9 mouse cellular contexts compared by ENCODE assay signal in the genomic region with DNA sequence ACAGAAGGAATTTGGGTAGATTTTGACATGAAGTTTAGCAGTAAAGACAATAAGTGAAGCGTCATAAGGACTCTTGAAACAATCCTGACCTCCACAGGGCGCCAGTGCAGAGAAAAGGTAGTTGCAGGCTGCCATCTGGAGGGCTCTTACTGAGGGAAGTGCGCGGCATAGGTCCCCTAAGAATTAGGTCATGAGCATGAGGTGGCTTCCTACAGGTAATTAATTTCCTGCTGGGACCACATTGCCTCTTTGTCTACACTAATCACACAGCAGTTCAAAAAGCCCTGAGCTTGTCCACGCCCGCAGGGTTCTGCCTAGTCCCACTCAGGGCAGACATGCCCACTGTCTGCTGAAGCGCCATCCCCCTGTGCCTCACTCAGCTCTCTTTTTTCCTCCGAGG. TPM values are rescaled to one million over a fixed set of nuclear protein-coding genes. Genes with fewer than 3 reads are reported as not detected.
A peak's percentile ranks its signal among the peaks of the same experiment; 100 is the strongest.
DNase-seq lines count a peak whose midpoint lies in the region; ATAC-seq and TF ChIP-seq lines count a peak whose summit lies in the region.
"Had no signal": no experiment of that assay in that cellular context is flagged by ENCODE, and none has a peak within 500 bp of the region (broad histone marks: within the 10 kb centered on the region; RNA-seq: fewer than 3 reads in every experiment).

No protein-coding gene starts in this region.

- no peak overlapping the region for H3K4me2 ChIP-seq in hindbrain, embryonic 13.5 days
- H3K4me2 ChIP-seq in kidney, embryonic 14.5 days (replicated peaks; ENCODE audit: low read depth, low read length), result no peak overlapping the region

- no peak overlapping the region for H3K4me3 ChIP-seq in kidney, adult 2 months (ENCODE audit: insufficient read depth, low read depth, low read length)
- no peak overlapping the region for H3K4me3 ChIP-seq in hindbrain, embryonic 13.5 days
- H3K4me3 ChIP-seq in olfactory bulb, adult 2 months (ENCODE audit: insufficient read depth, low read depth, low read length), result no peak overlapping the region
- H3K4me3 ChIP-seq in kidney, embryonic 14.5 days (ENCODE audit: low read length), result no peak overlapping the region

- no peaks in the 10 kb centered on the region for H3K27me3 ChIP-seq in kidney, adult 2 months (replicated peaks; ENCODE audit: control insufficient read depth, insufficient read depth, low read length)
- H3K27me3 ChIP-seq in hindbrain, embryonic 13.5 days, result no peaks in the 10 kb centered on the region
- no peaks in the 10 kb centered on the region for H3K27me3 ChIP-seq in kidney, embryonic 14.5 days (ENCODE audit: control insufficient read depth, insufficient read depth, low read length)

- no peaks in the 10 kb centered on the region for H3K9me3 ChIP-seq in hindbrain, embryonic 13.5 days
- H3K9me3 ChIP-seq in kidney, embryonic 14.5 days (ENCODE audit: control insufficient read depth, low read length), result no peaks in the 10 kb centered on the region

- no peak for DNase-seq in kidney, adult 2 months
- no peak for DNase-seq in kidney, postnatal 36 days
- DNase-seq in cerebellum, postnatal 10 days, result peak; percentile 84 to 87
- no peak for DNase-seq in layer of hippocampus, postnatal 25 days (ENCODE audit: extremely low spot score in 1 of 2, low spot score in 1 of 2)

- no peak overlapping the region for H3K9ac ChIP-seq in hindbrain, embryonic 13.5 days
- no peak overlapping the region for H3K9ac ChIP-seq in kidney, embryonic 14.5 days (ENCODE audit: low read depth, low read length)

- no peak overlapping the region for H3K27ac ChIP-seq in kidney, adult 2 months (ENCODE audit: insufficient read depth, low read depth, low read length)
- peak overlapping the region; percentile 70 for H3K27ac ChIP-seq in hindbrain, embryonic 13.5 days
- peak overlapping the region; percentile 58 for H3K27ac ChIP-seq in olfactory bulb, adult 2 months (ENCODE audit: insufficient read depth, low read depth, low read length)
- H3K27ac ChIP-seq in kidney, embryonic 14.5 days (ENCODE audit: low read depth, low read length), result no peak overlapping the region
- H3K27ac ChIP-seq: macrophage had no signal

- no peaks in the 10 kb centered on the region for H3K36me3 ChIP-seq in kidney, adult 2 months (ENCODE audit: control insufficient read depth, insufficient read depth, low read length)
- H3K36me3 ChIP-seq in hindbrain, embryonic 13.5 days, result peaks cover 4% of the 10 kb centered on the region; the same call in 1 of the 2 replicates
- H3K36me3 ChIP-seq in kidney, embryonic 14.5 days (ENCODE audit: control insufficient read depth, insufficient read depth, low read length), result no peaks in the 10 kb centered on the region; the same call in 1 of the 2 replicates

- peak; percentile 60; the same call in 1 of the 2 replicates for ATAC-seq in hindbrain, embryonic 13.5 days (ENCODE audit: low FRiP score)
- ATAC-seq in kidney, embryonic 14.5 days (ENCODE audit: low FRiP score, low TSS enrichment), result no peak
- ATAC-seq in inflammation-experienced regulatory T-cells, adult 6 months, result no peak

- no peak for TF ChIP-seq POLR2A in kidney, adult 2 months (IDR thresholded peaks at IDR 0.05; ENCODE audit: low read depth, low read length)
- TF ChIP-seq POLR2A in olfactory bulb, adult 2 months (IDR thresholded peaks at IDR 0.05; ENCODE audit: insufficient read depth, low read depth, low read length), result no peak

- TF ChIP-seq CTCF in kidney, adult 2 months (conservative IDR thresholded peaks at IDR 0.05; ENCODE audit: insufficient read depth, insufficient read length, low read depth, low read length), result 0 out of 2 replicates have a peak, but pooled peaks have one; percentile 7
- TF ChIP-seq CTCF in olfactory bulb, adult 2 months (IDR thresholded peaks at IDR 0.05; ENCODE audit: insufficient read depth, low read depth, low read length), result no peak

- 75% methylated on average over 8 of the region's 8 CpGs for WGBS in kidney, adult 2 months
- WGBS in hindbrain, embryonic 13.5 days, result 29% methylated on average over 8 of the region's 8 CpGs
- WGBS in olfactory bulb, adult 2 months, result 58% methylated on average over 8 of the region's 8 CpGs
- WGBS in kidney, embryonic 14.5 days, result 55% methylated on average over 8 of the region's 8 CpGs

- H3K4me1 ChIP-seq in kidney, adult 2 months (ENCODE audit: control insufficient read depth, insufficient read depth, low read length), result no peaks in the 10 kb centered on the region
- peaks cover 32% of the 10 kb centered on the region for H3K4me1 ChIP-seq in hindbrain, embryonic 13.5 days (replicated peaks)
- peaks cover 17% of the 10 kb centered on the region for H3K4me1 ChIP-seq in olfactory bulb, adult 2 months (ENCODE audit: control insufficient read depth, insufficient read depth, low read length)
- no peaks in the 10 kb centered on the region; the same call in 1 of the 2 replicates for H3K4me1 ChIP-seq in kidney, embryonic 14.5 days (ENCODE audit: control insufficient read depth, insufficient read depth, low read length)

RNA-seq across cellular contexts. Expression of a gene that starts 53.3 kb away (rescaled TPM):
- polyA plus RNA-seq in kidney, adult 2 months (2012; rRNA removed), result 67.5 and 68.2 TPM in 2 replicates
- 66.7 and 68.0 TPM in 2 replicates for polyA plus RNA-seq in hindbrain, embryonic 13.5 days (2015; fragmentation: Nextera tagmentation; extraction: Ambion mirVana)
- not detected in 2 replicates for polyA plus RNA-seq in olfactory bulb, adult 2 months (2012; ENCODE audit: insufficient read depth, insufficient read length, low replicate concordance, missing spikeins)
- polyA plus RNA-seq in kidney, embryonic 14.5 days (2014; fragmentation: Nextera tagmentation; extraction: Ambion mirVana), result 121 and 128 TPM in 2 replicates
- polyA plus RNA-seq in inflammation-experienced regulatory T-cells, adult 6 months (2017; shearing (Covaris generic)), result 100 to 1,000 TPM in 2 of 3 experiments, 10 to 100 TPM in 1; 90.3 to 147 (median 141) TPM
- 10 to 100 TPM; 23.0 to 27.0 TPM for total RNA-seq in layer of hippocampus, postnatal 25 days (2021)

Comparison
In these comparisons a context has a peak if more than half of its experiments do, and no peak if none do; other contexts are left out.
1. DNase-seq: peak in cerebellum, postnatal 10 days (2 of 2); none in kidney, adult 2 months (single experiment), kidney, postnatal 36 days (0 of 2) and layer of hippocampus, postnatal 25 days (0 of 2).
2. H3K27ac ChIP-seq: peak in hindbrain, embryonic 13.5 days (single experiment) and olfactory bulb, adult 2 months (single experiment); none in kidney, adult 2 months (single experiment) and kidney, embryonic 14.5 days (single experiment).
3. RNA of a gene that starts 53.3 kb away (polyA plus RNA-seq): 90.3 to 147 TPM in inflammation-experienced regulatory T-cells, adult 6 months, 121 to 128 TPM in kidney, embryonic 14.5 days, 67.5 to 68.2 TPM in kidney, adult 2 months and 66.7 to 68.0 TPM in hindbrain, embryonic 13.5 days; not detected in olfactory bulb, adult 2 months; every median in the first group is over 10 times any median in the second.